Mouse (Mus musculus): Measurements from ENCODE around the gene S1pr5. TPM values are rescaled to one million over a fixed set of nuclear protein-coding genes. Genes with fewer than 3 reads are reported as not detected.
"Not testable (repeated sequence)": the region's sequence is repeated elsewhere in the genome, so short reads cannot be mapped to it uniquely, and the experiment has no call there.

The S1pr5 gene
- polyA plus RNA-seq, 1 experiment from 2014 or later, result not detected

DNA sequence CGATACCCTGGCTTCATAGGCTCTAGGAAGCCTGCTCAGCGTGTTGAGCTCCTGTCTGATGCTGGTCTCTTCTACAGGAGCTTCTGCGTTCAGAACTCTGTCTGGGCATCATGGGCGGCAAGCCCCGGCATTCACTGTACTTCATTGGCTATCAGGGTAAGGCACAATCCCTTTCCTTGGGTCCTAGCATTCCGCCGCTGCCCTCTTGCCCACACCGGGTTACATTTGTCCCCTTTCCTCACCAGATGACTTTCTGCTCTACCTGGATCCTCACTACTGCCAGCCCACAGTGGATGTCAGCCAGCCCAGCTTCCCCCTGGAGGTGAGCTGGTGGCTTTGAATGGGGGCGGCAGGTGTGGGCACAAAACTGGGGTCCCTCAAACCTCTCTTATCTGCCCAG is 24.1 kb upstream of the S1pr5 start:
- no peaks in the 10 kb centered on the region for H3K27me3 ChIP-seq (ENCODE audit: insufficient read depth, low read length)
- no peak overlapping the region for H3K27ac ChIP-seq
- H3K9me3 ChIP-seq (replicated peaks; ENCODE audit: low read length), result no peaks in the 10 kb centered on the region
- DNase-seq (ENCODE audit: low spot score), result no peak
- H3K9ac ChIP-seq (ENCODE audit: low read depth, low read length), result no peak overlapping the region
- ATAC-seq (replicated peaks; ENCODE audit: low FRiP score, low read depth), result no peak
- H3K36me3 ChIP-seq (ENCODE audit: insufficient read depth, low read length), result peaks cover 78% of the 10 kb centered on the region
- no peak for TF ChIP-seq CTCF (IDR thresholded peaks at IDR 0.05; ENCODE audit: low read depth)
- no peaks in the 10 kb centered on the region for H3K4me1 ChIP-seq (replicated peaks; ENCODE audit: insufficient read depth, low read length)
- H3K4me2 ChIP-seq (ENCODE audit: low read length), result no peak overlapping the region
- no peak overlapping the region for H3K4me3 ChIP-seq (replicated peaks; ENCODE audit: low read depth, low read length)
- 90% methylated on average over 9 of the region's 9 CpGs for WGBS

DNA sequence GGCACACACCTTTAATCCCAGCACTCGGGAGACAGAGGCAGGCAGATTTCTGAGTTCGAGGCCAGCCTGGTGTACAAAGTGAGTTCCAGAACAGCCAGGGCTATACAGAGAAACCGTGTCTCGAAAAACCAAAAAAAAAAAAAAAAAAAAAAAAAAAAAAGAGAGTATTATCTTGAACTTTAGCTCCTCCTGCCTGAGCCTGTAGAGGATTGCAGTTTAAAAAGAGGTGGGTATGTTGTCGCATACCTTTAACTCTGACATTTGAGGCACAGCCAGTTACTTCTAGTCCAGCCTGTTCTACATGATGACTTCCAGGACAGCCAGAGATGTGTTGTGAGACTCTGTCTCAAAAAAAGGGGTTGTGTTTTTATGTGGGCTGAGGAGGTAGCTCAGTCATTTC is 21.3 kb upstream of the S1pr5 start:
- WGBS, result 70% methylated on average over 5 of the region's 5 CpGs
- peaks cover 56% of the 10 kb centered on the region for H3K36me3 ChIP-seq (ENCODE audit: insufficient read depth, low read length)

DNA sequence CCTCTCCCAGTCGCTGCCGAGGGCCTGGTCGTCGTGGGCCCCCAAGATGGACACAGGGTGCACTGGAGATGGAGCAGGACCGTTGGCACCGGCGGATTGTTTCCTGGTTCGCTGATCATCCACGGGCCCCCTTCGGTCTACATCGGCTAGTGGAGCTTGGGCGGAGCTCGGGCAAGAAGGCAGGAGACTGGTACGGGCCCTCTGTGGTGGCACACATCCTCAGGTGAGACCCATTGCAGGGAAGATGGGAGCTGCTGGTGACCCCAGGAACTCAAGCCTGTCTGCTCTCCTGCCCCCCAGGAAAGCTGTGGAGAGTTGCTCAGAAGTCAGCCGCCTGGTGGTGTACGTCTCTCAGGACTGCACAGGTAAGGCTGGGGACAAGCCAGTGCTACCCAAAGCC is 20.1 kb upstream of the S1pr5 start:
- WGBS, result 91% methylated on average over 16 of the region's 16 CpGs
- no peaks in the 10 kb centered on the region for H3K9me3 ChIP-seq (replicated peaks; ENCODE audit: low read length)
- peaks cover 9% of the 10 kb centered on the region for H3K4me1 ChIP-seq (replicated peaks; ENCODE audit: insufficient read depth, low read length)
- DNase-seq (ENCODE audit: low spot score) (no peak), ATAC-seq (replicated peaks; ENCODE audit: low FRiP score, low read depth) (no peak)
- H3K4me2 ChIP-seq (ENCODE audit: low read length), result no peak overlapping the region
- no peak for TF ChIP-seq CTCF (IDR thresholded peaks at IDR 0.05; ENCODE audit: low read depth)
- no peaks in the 10 kb centered on the region for H3K27me3 ChIP-seq (ENCODE audit: insufficient read depth, low read length)
- no peak overlapping the region for H3K27ac ChIP-seq
- H3K36me3 ChIP-seq (ENCODE audit: insufficient read depth, low read length), result peaks cover 45% of the 10 kb centered on the region
- H3K9ac ChIP-seq (ENCODE audit: low read depth, low read length), result no peak overlapping the region
- H3K4me3 ChIP-seq (replicated peaks; ENCODE audit: low read depth, low read length), result no peak overlapping the region

More for the DNA sequence above, 21.3 kb upstream of the S1pr5 start:
- H3K27ac ChIP-seq; H3K4me2 ChIP-seq (ENCODE audit: low read length); DNase-seq (ENCODE audit: low spot score); H3K4me3 ChIP-seq (replicated peaks; ENCODE audit: low read depth, low read length); H3K9me3 ChIP-seq (replicated peaks; ENCODE audit: low read length); H3K9ac ChIP-seq (ENCODE audit: low read depth, low read length); H3K4me1 ChIP-seq (replicated peaks; ENCODE audit: insufficient read depth, low read length); H3K27me3 ChIP-seq (ENCODE audit: insufficient read depth, low read length); ATAC-seq (replicated peaks; ENCODE audit: low FRiP score, low read depth): not testable (repeated sequence)

GRCm38 (mm10) chr9:21266889-21267288 is 18.6 kb upstream of the S1pr5 start:
- Histone ChIP-seq H3K4me2 (ENCODE audit: low read length) (peak overlapping the region; percentile 86; the same call in 1 of the 2 replicates), H3K9me3 (replicated peaks; ENCODE audit: low read length) (no peaks in the 10 kb centered on the region), H3K27ac (no peak overlapping the region), H3K4me1 (replicated peaks; ENCODE audit: insufficient read depth, low read length) (peaks cover 9% of the 10 kb centered on the region), H3K4me3 (replicated peaks; ENCODE audit: low read depth, low read length) (no peak overlapping the region), H3K27me3 (ENCODE audit: insufficient read depth, low read length) (no peaks in the 10 kb centered on the region), H3K9ac (ENCODE audit: low read depth, low read length) (peak overlapping the region; percentile 40; the same call in 1 of the 2 replicates), H3K36me3 (ENCODE audit: insufficient read depth, low read length) (peaks cover 31% of the 10 kb centered on the region)
- whole genome bisulfite sequencing, result 83% methylated on average over 5 of the region's 5 CpGs
- no peak for TF ChIP-seq CTCF (IDR thresholded peaks at IDR 0.05; ENCODE audit: low read depth)
- no peak for ATAC-seq (replicated peaks; ENCODE audit: low FRiP score, low read depth)
- no peak for DNase-seq (ENCODE audit: low spot score)

- Histone ChIP-seq H3K27me3 (ENCODE audit: insufficient read depth, low read length) (no peaks in the 10 kb centered on the region), H3K4me3 (replicated peaks; ENCODE audit: low read depth, low read length) (peak overlapping the region; percentile 83), H3K27ac (peak overlapping the region; percentile 83), H3K9ac (ENCODE audit: low read depth, low read length) (peak overlapping the region; percentile 91), H3K36me3 (ENCODE audit: insufficient read depth, low read length) (peaks cover 18% of the 10 kb centered on the region), H3K9me3 (replicated peaks; ENCODE audit: low read length) (no peaks in the 10 kb centered on the region), H3K4me1 (replicated peaks; ENCODE audit: insufficient read depth, low read length) (peaks cover 9% of the 10 kb centered on the region), H3K4me2 (ENCODE audit: low read length) (peak overlapping the region; percentile 86)
- WGBS, result 5% methylated on average over 11 of the region's 11 CpGs
- peak; percentile 47 for ATAC-seq (replicated peaks; ENCODE audit: low FRiP score, low read depth)
- TF ChIP-seq CTCF (IDR thresholded peaks at IDR 0.05; ENCODE audit: low read depth), result no peak
- DNase-seq (ENCODE audit: low spot score), result no peak
Measured at GRCm38 (mm10) chr9:21265611-21266010, 17.4 kb upstream of the S1pr5 start.

DNA sequence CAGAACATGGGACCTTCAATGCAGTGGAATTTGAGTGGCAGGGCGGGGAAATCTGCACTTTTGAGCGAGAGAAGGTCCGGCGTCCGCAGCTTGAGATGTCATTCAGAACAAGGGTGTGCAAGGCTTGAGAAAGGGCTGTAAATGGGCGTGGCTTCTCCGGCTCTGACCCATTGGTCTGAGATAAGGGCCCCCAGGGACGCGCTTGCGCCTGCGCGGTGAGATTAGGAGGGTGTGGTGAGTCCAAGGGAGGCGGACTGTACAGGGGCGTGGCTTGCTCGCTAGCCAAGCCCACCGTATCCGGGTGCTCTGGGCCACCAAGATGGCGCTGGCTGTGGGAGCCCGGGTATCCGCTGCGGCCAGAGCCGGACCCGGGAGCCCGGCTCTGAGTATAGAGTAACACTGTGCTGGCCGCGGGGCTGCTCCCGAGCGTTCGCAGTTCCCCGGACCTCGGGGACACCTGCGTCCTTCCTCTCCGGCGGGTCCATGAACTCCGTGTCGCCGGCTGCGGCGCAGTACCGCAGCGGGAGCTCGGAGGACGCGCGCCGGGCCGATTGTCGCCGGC is 16.8 kb upstream of the S1pr5 start, which contains the start of gene Atg4d:
Gene Atg4d (plus strand): TSS at position 294 of the 562 bp plus-strand sequence.
- H3K4me2 ChIP-seq (ENCODE audit: low read length), result peak within 1 kb of the TSS; percentile 86
- peak; percentile 95 for ATAC-seq (replicated peaks; ENCODE audit: low FRiP score, low read depth)
- WGBS, result under 1% methylated on average over 47 of the region's 49 CpGs

More for the DNA sequence above, 16.8 kb upstream of the S1pr5 start, which contains the start of gene Atg4d:
- Histone ChIP-seq H3K27ac (peak within 1 kb of the TSS; percentile 83), H3K4me3 (replicated peaks; ENCODE audit: low read depth, low read length) (peak within 1 kb of the TSS; percentile 83), H3K9me3 (replicated peaks; ENCODE audit: low read length) (no peaks in the 10 kb centered on the region), H3K27me3 (ENCODE audit: insufficient read depth, low read length) (no peaks in the 10 kb centered on the region), H3K36me3 (ENCODE audit: insufficient read depth, low read length) (peaks cover 14% of the 10 kb centered on the region), H3K4me1 (replicated peaks; ENCODE audit: insufficient read depth, low read length) (peaks cover 9% of the 10 kb centered on the region), H3K9ac (ENCODE audit: low read depth, low read length) (peak within 1 kb of the TSS; percentile 91)
- no peak for TF ChIP-seq CTCF (IDR thresholded peaks at IDR 0.05; ENCODE audit: low read depth)
- peak; percentile 99 for DNase-seq (ENCODE audit: low spot score)

All from kidney, postnatal 0 days (tissue).